Mouse (Mus musculus): ENCODE measurements at regions not wholly inside any gene's neighbourhood (a gene's known extent, or its start where the extent isn't known, plus 50 kb on each side); places are given as distances from the start of the nearest gene placed in this dataset.

DNA sequence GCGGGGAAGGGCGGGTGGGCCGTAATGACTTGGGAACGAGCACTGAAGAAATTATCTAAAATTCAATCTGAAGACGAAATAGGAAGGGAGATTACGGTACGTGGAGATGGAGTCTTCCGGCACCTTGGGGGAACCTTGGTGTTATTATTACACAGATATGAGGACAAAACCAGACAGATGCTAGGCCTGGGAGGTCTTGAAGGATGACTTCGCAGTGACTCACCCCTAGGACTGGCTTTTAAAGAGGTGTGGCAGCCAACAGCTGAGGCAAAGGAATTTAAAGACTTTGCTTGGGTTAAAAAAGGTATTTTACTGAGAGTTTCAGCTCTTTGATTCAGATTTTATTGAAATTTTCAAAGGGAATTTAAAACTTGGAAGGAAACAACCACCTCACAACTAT, 140.3 kb downstream of the Wif1 start:
- TF ChIP-seq CTCF (IDR thresholded peaks at IDR 0.05; ENCODE audit: control insufficient read depth, insufficient read depth, insufficient replicate concordance, low read depth, low read length) (no peak), POLR2A (IDR thresholded peaks at IDR 0.05; ENCODE audit: control insufficient read depth, low read depth, low read length) (no peak)

All from testis, adult 2 months (tissue).